Mouse (Mus musculus) CD4-positive helper T cell, adult 2 months (primary cell): Measurements from ENCODE around the gene Gm853.

Experiments
- DNase-seq: peaks from one replicate; pipeline ENCODE4 v3.0.0-alpha.2; 2012; ENCODE audit warnings: low read depth, missing footprints, low spot score

The Gm853 gene

GRCm38 (mm10) chr4:130215392-130215791 is 6.8 kb downstream of the Gm853 start:
- no peak for DNase-seq

GRCm38 (mm10) chr4:130213857-130214256 is 8.3 kb downstream of the Gm853 start:
- DNase-seq, result no peak

GRCm38 (mm10) chr4:130213197-130213596 is 9.0 kb downstream of the Gm853 start:
- DNase-seq, result no peak

- no peak for DNase-seq
Observed at GRCm38 (mm10) chr4:130212421-130212820, 9.8 kb downstream of the Gm853 start.

GRCm38 (mm10) chr4:130211870-130212269 is 10.3 kb downstream of the Gm853 start:
- no peak for DNase-seq

- peak; percentile 68 for DNase-seq
Observed at GRCm38 (mm10) chr4:130198694-130199670, 23.2 kb downstream of the Gm853 start.

GRCm38 (mm10) chr4:130196542-130196941 is 25.7 kb downstream of the Gm853 start:
- no peak for DNase-seq

GRCm38 (mm10) chr4:130195924-130196323 is 26.3 kb downstream of the Gm853 start:
- no peak for DNase-seq

GRCm38 (mm10) chr4:130192266-130192665 is 29.9 kb downstream of the Gm853 start:
- DNase-seq, result no peak

- no peak for DNase-seq
Observed at GRCm38 (mm10) chr4:130189606-130190005, 32.6 kb downstream of the Gm853 start.

- DNase-seq, result peak; percentile 71
Observed at GRCm38 (mm10) chr4:130188806-130189297, 33.3 kb downstream of the Gm853 start.

GRCm38 (mm10) chr4:130186891-130187290 is 35.3 kb downstream of the Gm853 start:
- no peak for DNase-seq

GRCm38 (mm10) chr4:130186450-130186849 is 35.8 kb downstream of the Gm853 start:
- no peak for DNase-seq

- no peak for DNase-seq
Observed at GRCm38 (mm10) chr4:130183879-130184278, 38.3 kb downstream of the Gm853 start.

GRCm38 (mm10) chr4:130183023-130183422 is 39.2 kb downstream of the Gm853 start:
- DNase-seq, result no peak

- DNase-seq, result no peak
Observed at GRCm38 (mm10) chr4:130181886-130182285, 40.3 kb downstream of the Gm853 start.

- no peak for DNase-seq
Observed at GRCm38 (mm10) chr4:130180909-130181602, 41.1 kb downstream of the Gm853 start.

- DNase-seq, result no peak
Observed at GRCm38 (mm10) chr4:130179876-130180275, 42.3 kb downstream of the Gm853 start.

- DNase-seq, result no peak
Observed at GRCm38 (mm10) chr4:130177536-130177935, 44.7 kb downstream of the Gm853 start.

GRCm38 (mm10) chr4:130177087-130177486 is 45.1 kb downstream of the Gm853 start:
- DNase-seq, result no peak

- DNase-seq, result peak; percentile 16
Observed at GRCm38 (mm10) chr4:130176156-130176720, 46.0 kb downstream of the Gm853 start.
